Mouse (Mus musculus) testis, postnatal 10 days (tissue): ENCODE results near the gene Stk36.

Source experiments
- DNase-seq: peaks from one replicate; pipeline ENCODE4 v3.0.0; 2021; ENCODE audit warnings: low spot score

Gene Stk36

DNA sequence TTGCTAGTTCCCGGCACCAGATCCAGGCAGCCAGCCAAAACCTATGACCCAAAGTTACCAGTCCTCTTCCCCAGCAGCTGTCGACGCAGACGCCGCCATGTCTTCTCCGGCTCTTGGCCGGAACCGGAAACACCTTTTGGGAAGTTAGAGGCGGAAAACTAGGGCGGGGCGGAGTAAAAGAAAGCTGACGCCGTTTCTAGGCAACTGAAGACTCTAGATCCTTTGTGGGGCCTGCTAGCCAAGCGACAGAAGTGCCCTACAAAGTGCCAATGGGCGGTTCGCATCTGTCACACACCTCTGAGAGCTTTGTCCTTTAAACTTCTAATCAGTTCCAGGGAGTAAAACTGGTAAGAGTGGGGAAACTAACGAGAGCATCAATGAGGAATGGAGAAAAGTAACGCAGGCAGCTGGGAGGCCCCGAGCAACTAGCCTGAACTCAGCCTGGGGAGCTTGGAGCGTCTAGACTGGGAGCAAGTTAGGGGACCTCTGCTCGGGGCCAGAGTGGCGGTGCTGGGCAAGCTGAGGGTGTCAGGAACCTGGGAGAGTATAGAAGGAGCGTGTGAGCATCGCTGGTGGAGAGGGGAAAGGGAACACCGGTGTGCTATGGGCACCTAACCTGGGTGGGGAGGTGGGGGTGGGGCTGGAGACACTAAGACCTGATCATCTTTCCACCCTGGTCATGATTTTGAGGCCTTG is at the start of gene Stk36, which contains the start of gene Rnf25:
TSS of gene Stk36 (plus strand) at position 179 of the 696 bp plus-strand sequence.
TSS of gene Rnf25 (minus strand) at position 131 of the 696 bp plus-strand sequence.
- peak; percentile 86 for DNase-seq

DNA sequence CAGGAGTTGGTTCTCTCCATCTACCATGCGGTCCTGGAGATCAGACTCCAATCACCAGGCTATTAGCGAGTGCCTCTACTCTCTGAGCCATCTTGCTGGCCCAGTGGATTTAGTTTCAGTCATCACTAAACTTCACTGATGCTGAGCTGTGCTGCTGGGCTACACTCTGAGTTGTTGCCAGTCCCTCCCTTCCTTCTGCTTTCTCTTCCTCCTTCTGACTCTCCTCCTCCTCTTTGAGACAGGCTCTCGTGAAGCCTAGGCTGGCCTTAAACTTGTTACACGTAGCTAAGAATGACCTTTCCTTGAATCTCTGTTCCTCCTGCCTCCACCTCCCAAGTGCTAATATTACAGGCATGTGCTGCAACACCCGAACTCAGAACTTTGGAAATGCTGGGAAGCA is 42.2 kb upstream of the Stk36 start:
- DNase-seq, result no peak

DNA sequence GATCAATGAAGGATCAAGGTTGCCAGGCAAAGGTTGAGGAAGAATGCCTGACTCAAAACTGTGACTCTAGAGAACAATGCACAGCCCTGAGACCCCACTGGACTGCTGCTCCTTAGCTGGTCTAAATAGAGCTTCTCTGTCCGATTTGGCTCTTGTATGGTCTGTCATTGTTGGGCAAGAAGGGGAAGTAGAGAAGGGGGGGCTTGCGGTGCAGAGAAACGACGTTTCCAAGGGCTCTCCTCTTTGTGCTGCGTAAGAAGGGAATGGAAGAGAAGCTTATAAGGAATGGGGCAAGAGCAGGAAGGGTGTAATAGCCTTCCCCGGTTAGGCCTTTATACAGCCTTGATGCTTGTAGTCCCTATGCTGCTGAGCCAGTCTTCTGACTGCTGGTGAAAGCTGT is 35.4 kb upstream of the Stk36 start:
- no peak for DNase-seq

DNA sequence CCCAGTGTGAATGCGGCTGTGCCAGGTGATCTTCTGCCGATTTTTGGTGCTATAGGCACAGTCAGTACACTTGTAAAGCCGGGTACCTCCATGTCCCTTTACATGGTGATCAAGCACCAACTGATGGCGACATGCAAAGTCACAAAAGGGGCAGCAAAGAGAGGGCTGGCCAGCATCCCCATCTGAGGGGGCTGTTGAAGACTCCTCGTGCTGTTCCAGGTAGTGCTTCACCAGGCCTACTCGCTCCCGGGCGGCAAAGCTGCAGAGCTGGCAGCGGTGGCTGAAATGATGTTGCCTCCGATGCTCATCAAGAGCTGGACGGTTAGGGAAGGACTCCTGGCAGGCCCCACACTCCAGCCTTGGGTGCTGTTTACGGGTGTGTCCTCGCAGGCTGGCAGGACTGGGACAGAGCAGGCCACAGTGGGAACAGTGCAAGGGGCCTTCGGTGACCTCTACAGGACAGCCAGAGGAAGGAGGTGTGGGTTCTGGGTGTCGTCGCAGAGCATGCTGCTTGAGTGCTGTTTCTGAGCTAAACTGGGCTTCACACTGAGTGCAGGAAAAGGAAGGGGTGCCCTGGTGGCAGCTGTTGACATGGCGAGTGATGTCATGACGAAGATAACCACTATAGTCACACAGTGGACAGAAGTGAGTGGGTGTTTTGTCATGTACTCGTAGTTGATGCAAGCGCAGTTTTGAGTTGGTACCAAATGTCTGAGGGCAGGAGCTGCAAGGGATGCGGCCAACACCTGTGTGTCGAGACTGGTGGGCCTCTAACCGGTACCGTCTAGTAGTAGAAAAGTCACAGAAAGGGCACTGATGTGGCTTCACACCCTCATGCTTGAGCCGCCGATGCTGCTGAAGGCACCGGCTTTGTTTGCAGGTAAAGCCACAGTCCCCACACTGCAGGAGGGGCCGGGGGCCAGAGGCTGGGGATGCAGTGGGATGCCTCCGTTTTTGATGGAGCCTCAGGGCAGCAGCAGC is 31.2 kb upstream of the Stk36 start:
- DNase-seq, result no peak

DNA sequence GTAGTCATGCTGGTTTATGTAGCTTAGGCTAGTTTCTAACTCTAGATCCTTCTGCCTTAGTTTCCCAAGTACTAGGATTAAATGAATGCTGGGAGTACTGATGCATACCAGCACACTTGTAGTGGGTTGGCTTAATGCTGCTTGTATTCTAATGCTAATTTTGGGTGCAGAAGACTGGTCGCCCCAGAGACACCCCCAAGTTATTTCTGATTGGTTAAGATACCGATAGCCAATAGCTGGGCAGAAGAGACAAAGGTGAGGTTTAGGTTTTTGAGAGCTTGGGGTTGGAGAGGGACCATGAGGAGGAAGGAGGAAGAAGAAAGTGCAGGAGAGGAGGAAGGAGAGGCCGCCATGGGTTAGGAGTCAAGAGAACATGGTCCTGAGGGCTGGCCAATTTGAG is 18.6 kb upstream of the Stk36 start:
- DNase-seq, result no peak

DNA sequence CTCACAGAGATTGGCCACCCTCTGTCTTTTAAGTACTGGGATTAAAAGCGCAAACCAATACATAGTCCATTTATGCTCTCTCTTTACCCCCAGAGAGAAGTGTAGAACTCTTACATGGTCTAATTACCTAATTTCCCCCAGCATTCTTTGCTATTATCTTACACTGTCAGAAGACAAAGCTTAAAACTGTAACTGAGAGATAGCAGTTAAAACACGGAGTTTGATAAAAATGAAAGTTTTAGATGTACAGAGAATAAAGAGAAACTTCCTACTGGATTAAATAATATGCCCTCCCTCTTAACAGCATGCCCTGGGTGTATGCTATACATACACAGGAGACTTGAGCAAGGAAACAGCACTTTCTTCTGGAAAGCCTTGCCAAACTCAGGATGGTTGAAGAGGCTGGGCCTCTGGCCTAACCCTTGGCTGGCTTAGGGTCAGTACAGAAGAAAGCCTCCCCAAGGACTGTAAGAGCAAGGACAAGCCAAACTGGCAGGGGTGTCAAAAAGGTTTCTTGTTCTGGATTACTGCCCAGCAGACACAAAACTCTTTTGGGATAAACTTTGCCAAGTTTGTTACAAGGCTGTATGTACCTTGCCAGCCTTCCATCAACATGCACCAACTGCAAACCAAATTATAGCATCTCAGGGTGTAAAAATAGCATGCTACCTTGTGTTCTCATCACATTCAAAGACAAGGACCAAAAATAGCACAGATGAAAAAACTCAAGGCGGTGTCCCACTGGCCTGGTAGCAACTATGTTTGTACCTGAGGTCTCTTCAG is 16.4 kb upstream of the Stk36 start:
- DNase-seq, result no peak

DNA sequence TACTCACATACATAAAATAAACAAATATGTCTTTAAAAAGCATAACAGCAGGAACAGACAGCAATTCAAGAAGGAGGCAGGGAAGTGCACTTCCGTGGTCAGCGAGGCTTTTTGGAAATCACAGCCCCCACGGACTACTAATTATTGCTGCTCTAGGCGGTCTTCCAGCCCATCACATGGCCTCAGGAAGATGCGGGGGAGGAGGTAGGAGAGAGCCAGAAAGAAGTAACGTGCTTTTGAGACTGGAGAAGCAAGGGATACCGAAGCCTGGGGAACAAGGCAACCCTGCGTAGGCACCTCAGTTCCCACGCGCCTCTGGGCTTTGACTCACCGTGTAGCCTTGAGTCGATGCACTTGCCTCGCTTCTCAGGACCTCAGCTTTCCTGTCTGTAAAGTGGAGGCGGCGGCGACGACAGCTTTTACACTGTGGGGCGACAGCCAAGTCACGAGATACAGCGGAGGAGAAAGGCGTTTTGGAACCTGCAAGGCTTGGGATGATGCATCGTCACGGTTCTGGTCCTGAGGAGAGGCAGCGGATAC is 13.9 kb upstream of the Stk36 start:
- peak; percentile 69 for DNase-seq

DNA sequence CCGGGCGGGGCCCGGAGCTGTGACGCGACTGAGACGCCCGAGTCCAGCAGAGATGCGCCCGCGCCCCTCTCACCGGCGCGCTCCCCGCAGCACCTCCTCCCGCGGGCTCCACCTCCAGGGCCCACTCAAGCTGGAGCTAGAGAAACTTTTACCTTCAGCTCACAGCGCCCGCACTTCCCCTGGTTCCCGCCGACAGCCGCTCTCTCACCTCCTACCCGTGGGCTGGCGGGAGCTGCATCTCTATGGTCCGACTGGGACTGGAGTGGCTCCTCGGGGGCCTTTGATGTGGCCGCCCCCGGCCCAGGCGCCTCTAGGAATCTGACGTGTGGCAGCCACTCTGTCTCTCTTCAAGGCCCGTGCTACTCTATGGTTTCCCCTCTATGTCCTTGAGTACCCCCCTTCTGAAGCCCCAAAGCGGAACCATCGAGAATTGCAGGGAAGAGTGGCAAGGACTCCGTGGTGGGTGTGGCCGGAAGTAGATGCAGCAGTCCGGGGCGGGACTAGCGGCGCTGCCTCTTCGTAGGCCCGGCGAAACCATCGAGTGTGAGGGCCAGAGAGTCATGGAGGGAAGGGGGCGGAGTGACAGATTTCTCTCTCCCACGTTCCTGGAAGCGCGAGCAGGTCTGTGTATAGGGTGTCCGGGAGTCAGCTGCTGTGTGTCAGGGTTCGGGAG is 13.3 kb upstream of the Stk36 start, which contains the start of the genes Zfp142 and Bcs1l:
TSS of gene Zfp142 (minus strand) at position 474 of the 673 bp plus-strand sequence.
TSS of gene Bcs1l (plus strand) at position 517 of the 673 bp plus-strand sequence.
- DNase-seq, result peak; percentile 98

DNA sequence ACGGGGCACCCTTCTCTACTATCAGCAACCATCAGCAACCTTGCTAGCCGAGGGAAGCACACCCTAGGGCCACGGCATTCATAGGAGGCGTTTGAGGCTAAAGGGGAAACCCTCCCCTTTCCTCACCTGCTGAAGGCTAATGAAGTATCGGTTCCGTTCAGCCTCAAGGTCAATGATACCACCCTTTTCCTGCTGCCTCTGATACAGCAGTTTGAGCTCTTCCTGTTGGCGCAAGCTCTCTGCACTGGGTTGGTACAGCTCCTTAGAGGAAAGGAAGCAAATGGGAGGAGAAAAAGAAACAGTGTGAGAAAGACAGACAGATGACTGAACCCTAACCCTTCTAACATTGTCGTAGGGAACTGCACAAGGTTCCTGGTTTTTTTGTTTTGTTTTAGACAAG is 6.8 kb upstream of the Stk36 start:
- no peak for DNase-seq

DNA sequence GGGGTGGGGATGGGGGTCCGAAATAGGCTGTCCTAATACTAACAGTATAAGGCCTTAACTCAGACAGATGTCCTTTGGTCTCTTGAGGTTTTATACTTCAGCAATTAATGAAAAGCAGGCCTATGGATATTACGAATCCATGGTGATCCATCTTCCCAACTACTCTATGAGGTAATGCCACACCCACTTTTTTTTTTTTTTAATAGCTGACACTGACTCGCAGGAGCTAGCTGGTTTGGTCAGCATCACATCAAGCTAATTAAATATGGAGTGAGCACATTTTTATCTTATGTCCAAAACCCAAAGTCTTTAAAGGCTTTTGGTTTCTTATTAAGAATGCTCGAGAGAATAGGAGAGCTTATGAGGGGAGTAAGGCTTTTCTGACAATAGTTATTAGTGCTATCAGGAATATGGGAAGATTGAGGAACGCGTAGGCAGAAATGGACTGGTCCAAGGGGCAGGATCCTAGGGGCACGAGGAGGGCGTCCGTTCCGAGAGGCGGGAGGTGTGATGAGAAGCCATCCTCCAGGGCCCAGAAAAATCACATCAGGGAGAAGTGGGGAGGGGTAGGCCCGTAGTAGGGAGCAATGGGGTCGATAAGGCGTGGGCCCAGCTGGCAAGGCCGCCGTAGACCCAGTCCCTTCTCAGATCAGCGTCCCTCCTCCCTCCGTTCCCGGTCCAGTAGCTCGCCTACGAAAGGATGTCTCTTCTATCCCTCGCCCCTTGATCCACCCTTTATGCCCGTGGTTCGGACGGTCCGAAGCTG is 561 bp upstream of the Stk36 start:
- no peak for DNase-seq

DNA sequence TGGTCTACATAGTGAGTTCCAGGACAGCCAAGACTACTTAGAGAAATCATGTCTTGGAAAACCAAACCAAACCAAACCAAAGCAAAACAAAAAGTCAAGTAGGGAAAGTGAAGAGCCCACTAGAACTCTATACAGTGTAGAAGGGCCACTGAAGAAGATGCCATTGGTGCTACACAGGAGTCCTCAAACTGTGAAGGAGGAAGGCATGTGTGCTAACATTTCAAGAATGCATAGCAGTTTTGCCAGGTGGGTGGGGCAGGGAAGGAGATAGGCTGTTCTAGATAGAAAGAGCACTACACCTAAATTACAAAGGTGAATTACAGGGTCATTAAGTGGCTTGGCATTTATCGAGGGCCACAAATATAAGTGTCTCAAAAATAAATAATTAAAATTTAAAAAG is 22.9 kb downstream of the Stk36 start:
- no peak for DNase-seq

DNA sequence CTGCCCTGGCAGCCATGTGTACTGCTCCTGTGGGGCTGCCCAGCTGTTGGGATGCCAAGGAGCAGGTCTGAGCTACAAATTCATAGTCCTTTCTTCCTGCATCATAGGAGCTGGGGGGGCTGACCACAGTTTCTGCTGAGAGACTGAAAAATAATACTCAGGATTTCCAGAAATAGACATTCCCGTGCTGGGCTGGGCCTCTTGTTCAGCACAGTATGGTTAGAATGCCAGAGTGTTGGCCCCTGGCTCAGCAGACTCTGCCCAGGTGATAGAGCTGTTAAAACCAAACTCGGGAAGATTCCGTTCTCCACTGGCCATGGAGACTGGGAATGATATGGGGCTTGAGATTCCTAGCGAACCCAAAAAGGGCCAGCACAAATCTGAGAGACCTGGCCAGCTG is 24.8 kb downstream of the Stk36 start:
- DNase-seq, result no peak

DNA sequence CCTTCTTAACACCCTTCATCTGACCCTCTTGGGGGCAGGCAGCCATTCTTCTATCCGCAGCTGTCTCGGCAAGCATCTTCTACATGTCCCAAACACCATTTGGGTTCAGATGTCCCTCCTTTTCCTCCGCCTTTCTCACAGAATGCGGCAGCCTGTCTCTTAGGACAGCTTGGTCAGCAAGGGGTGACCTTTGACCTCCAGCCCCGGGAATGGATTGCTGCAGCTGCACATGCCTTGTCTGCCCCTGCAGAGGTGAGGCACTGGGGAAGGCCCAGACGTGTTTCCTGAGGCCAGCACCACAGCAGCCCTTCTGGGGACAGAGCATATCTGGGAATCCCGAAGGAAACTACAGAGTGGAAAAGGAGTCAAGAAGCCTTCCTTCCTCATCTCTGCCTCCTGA is 26.8 kb downstream of the Stk36 start:
- DNase-seq, result no peak

DNA sequence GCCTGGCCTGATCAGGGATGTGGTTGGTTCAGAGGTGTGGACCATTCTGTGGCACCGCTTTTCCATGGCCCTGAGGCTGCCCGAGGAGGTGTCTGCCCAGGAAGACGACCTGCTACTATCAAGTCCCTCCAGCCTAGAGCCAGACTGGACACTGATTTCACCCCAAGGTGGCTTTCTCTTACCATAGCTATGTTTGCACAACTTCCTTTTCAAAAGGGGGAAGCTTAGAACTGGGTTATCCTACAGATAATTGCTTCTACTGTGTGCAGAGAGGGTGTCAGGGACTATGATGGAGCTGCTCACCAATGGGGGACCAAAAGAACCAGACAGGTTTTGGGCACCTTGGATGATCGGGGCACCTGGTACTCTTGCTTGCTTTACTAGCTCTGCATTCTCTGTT is 31.5 kb downstream of the Stk36 start:
- DNase-seq, result no peak

DNA sequence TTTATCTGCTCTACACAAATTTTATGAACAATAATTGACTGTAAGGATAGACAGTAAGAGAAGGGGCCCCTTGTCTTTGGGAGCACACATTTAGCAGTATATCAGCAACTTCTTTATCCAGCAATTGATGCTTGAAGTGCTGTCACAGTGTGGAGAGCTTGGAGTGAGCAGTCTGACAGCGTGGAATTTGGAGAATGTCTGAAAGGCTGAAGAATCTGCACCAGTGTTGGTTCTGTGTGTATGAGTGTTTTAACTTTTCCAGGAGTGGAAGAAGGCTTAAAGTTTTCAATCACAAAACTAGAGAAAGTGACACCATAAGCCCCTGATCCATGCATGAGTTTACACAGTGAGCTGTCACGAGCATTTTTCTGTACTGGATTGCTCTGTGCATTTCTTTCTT is 42.3 kb downstream of the Stk36 start:
- no peak for DNase-seq

DNA sequence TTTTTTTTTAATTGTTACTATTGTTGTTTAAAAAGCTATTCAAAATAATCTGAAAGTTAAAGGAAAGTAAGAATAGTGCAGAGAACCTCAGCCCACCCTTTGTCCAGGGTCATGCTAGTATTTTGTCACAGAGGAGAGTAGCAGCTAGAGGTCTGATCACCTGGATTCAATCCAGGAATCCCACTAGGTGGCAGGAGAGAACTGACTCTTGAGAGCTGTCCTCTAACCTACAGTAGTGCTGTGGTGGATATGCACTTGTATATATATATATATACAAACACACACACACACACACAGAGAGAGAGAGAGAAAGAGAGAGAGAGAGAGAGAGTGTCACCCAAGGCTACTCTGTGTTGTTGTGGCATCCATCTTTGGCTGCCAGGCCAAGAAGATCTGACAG is 42.7 kb downstream of the Stk36 start:
- DNase-seq, result no peak

DNA sequence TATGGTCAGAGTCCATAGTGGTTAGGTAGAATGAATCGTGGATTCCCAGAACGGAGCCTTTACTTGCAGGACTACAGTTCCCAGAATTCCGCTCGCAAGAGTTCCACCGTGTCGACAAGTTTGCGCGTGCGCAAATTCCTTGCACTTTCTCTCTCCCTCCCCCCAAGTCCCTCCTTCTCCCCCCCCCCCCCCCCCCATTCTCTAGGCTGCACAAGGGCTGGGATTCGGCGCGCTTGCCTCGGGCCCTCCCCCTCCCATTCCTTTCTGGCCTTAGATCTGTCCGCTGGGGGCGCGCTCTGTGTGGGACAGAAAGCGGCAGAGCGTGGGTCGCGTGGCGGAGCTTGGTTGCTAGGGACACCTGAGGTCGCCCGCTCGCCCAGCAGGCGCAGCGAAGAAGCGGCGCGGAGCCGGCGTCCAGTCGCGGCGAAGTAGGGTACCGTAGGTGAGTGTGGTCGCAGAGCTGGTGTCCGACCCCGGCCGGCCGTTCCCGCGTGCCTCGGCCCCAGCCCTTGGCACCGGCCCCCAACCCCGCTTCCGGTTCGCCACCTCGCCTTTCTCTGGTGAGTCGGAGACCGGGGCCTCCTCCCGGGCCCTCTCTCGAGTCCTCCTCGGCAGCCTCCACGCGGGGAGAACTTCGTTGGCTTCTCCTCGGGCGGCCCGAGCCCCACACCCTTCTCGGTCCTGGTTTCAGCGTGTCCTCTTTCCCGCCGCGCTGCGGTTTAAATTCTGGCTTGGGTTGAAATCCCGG is 60.4 kb downstream of the Stk36 start, which contains the start of gene Ttll4:
TSS of gene Ttll4 (plus strand) at position 298 of the 748 bp plus-strand sequence.
- DNase-seq, result peak; percentile 96

DNA sequence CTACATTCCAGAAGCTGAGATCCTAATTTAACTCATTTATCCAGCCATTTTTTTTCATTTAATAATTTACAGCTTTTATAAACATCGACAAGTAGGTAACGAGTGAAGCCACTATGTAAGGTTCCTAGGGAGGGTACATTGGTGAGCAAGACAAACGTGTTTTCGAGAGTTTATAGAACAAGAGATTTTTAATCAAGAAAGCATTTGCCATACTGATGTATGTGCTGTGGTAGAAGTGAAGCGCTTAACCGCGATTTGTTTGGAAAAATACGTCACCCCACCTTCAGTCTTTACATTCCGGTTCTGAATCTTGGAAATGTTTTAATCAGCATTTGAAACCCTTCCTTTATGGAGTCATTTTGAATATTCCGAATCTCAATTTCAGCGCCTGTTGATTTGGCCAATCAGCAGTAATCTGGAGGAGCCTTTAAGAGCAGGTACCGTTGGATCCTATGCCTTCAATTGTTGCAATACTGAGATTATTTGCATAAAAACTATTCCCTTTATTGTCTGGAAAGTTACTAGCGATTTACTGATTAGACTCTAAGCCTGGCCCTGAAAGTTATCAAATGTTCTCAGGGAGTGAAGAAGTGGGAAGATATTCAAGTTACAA is 61.1 kb downstream of the Stk36 start:
- DNase-seq, result no peak

DNA sequence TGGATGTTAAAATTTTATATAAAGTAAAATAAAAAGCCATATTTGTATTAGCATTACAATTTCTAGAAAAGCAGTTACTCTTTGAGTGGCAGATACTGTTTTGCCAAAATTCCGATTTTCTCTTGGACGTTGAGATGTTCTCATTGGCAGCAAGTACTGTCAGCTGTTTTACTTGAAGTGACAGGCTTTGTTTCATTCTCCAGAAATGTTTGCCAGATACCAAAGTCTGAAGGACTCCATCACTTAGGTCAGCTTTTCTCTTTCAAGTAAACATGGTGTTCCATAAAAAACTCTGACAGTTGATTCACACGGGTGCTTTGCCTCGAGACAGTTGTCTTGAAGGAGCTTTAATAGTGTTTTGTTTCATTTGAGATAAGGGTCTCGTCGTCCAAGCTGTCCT is 63.9 kb downstream of the Stk36 start:
- DNase-seq, result no peak
